Mouse (Mus musculus) liver, embryonic 11.5 days (tissue): ENCODE data around the gene Fgd2. TPM values are rescaled to one million over a fixed set of nuclear protein-coding genes. Genes with fewer than 3 reads are reported as not detected.

Experiments used
- ATAC-seq: fragments of 200-750 bp; cut with Nextera tagmentation; replicated peaks from 2 replicates; pipeline ENCODE4 v1.8.0; 2017; ENCODE audit warnings: moderate number of reproducible peaks, mild to moderate bottlenecking, moderate TSS enrichment, moderate library complexity; ENCODE audit not compliant: low FRiP score
- DNase-seq: peaks from one replicate; pipeline ENCODE4 v3.0.0-alpha.2; 2017; ENCODE audit warnings: low spot score
- H3K27ac ChIP-seq: fragments of 300-500 bp; sonication (generic); 2 replicates; pipeline ENCODE4 v1.5.1; 2014; ENCODE audit warnings: mild to moderate bottlenecking, low read depth, low read length, control low read depth
- H3K27me3 ChIP-seq: fragments of 300-500 bp; sonication (generic); replicated peaks from 2 replicates; pipeline ENCODE4 v1.6.1; 2014; ENCODE audit warnings: low read length, mixed read lengths; ENCODE audit not compliant: control insufficient read depth, insufficient read depth
- H3K36me3 ChIP-seq: fragments of 300-500 bp; sonication (generic); 2 replicates; pipeline ENCODE4 v1.6.1; 2014; ENCODE audit warnings: mild to moderate bottlenecking, low read length, moderate library complexity, mixed read lengths; ENCODE audit not compliant: control insufficient read depth, insufficient read depth
- H3K4me1 ChIP-seq: fragments of 300-500 bp; sonication (generic); replicated peaks from 2 replicates; pipeline ENCODE4 v1.6.1; 2014; ENCODE audit warnings: low read length, mixed read lengths; ENCODE audit not compliant: control insufficient read depth, insufficient read depth
- H3K4me2 ChIP-seq: fragments of 300-500 bp; sonication (generic); 2 replicates; pipeline ENCODE4 v1.6.1; 2014; ENCODE audit warnings: mild to moderate bottlenecking, control low read depth, moderate library complexity
- H3K4me3 ChIP-seq: fragments of 300-500 bp; sonication (generic); 2 replicates; pipeline ENCODE4 v1.5.1; 2014; ENCODE audit warnings: low read depth, low read length, control low read depth
- H3K9ac ChIP-seq: fragments of 300-500 bp; sonication (generic); 2 replicates; pipeline ENCODE4 v1.6.1; 2014; ENCODE audit warnings: low read depth, low read length, control low read depth
- H3K9me3 ChIP-seq: fragments of 300-500 bp; sonication (generic); 2 replicates; pipeline ENCODE4 v1.6.1; 2016; ENCODE audit warnings: low read length, inconsistent platforms, mixed read lengths; ENCODE audit not compliant: control insufficient read depth
- WGBS: fragments of 180-500 bp; shearing (Covaris S2); extraction: QIAGEN DNeasy Blood & Tissue Kit; methylation state at CpG from one replicate; pipeline ENCODE4 v1.1.7; 2014; 5-methylcytosine and 5-hydroxymethylcytosine counted together
- polyA plus RNA-seq: library from polyadenylated mRNA; unstranded; fragments of >200 nt; fragmentation: Nextera tagmentation; extraction: Ambion mirVana; gene quantifications from 2 replicates; pipeline ENCODE4 v1.2.1, GENCODE M21; 2014

The Fgd2 gene
- polyA plus RNA-seq, 1 experiment from 2014 or later: 6.7 TPM

DNA sequence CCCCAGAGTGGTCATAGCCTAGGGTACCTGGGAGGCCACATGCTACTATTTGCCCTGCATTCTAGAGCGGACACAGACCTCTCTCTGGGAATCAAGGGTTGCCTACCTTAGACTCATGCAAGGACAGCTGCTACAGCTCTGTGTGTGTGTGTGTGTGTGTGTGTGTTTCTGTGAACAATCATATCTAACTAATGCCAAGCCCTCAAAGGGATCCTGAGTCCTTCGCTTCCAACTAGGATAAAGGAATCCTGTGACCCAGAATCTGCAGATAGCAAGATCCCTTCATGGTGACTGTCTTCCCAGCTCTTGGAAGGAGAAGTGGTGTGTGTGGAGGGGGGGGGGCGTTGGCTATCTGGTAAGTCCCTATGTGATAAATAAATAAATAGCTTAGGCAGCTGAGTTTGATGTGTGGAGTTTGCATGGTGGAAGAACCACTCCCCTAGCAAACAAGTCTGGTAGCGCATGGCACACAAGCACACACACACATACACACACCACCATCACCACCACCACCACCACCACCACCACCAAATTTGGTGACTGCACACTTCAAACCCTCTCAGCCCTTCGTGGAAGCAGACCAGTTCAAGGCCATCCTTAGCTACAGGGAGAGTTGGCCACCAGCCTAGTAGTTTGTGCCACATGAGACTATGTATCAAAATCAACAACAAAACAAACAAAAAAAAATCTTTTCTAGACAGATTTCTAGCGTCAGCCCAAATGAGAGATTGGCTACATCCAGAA is 35.5 kb downstream of the Fgd2 start:
- DNase-seq (no peak), ATAC-seq (no peak)
- Histone ChIP-seq H3K27me3 (no peaks in the 10 kb centered on the region), H3K36me3 (no peaks in the 10 kb centered on the region), H3K4me1 (peaks cover 61% of the 10 kb centered on the region), H3K4me3 (no peak overlapping the region), H3K9ac (peak overlapping the region; percentile 48), H3K4me2 (peak overlapping the region; percentile 90), H3K9me3 (no peaks in the 10 kb centered on the region), H3K27ac (no peak overlapping the region; the same call in 1 of the 2 replicates)
- WGBS: 51% methylated on average over 6 of the region's 6 CpGs

DNA sequence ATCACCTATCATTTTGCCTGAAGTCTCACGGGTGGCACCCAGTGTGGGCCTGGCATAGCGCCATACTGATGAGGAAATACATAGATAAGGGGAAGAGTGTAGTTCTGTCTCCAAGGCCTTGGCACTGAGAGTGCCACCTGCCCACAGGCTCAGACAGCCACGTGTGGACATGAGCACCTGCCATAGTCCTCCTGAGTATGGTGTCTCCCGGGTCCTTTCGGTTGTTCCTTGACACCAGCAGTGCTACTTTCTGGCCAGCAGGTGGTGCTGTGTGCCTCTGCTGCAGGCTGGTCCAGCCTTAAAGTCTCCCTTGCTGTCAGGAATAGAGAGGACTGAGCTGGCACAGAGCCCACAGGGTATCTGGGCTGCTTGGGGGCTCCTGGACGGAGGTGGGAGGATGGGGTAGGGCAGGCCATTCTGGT is 36.1 kb downstream of the Fgd2 start:
- ATAC-seq (peak; percentile 68), DNase-seq (peak; percentile 82)
- Histone ChIP-seq H3K27ac (peak overlapping the region; percentile 85), H3K4me2 (peak overlapping the region; percentile 90), H3K9me3 (no peaks in the 10 kb centered on the region), H3K4me1 (peaks cover 55% of the 10 kb centered on the region), H3K27me3 (no peaks in the 10 kb centered on the region), H3K4me3 (peak overlapping the region; percentile 3), H3K9ac (peak overlapping the region; percentile 48), H3K36me3 (no peaks in the 10 kb centered on the region)
- 22% methylated on average over 6 of the region's 6 CpGs for WGBS

DNA sequence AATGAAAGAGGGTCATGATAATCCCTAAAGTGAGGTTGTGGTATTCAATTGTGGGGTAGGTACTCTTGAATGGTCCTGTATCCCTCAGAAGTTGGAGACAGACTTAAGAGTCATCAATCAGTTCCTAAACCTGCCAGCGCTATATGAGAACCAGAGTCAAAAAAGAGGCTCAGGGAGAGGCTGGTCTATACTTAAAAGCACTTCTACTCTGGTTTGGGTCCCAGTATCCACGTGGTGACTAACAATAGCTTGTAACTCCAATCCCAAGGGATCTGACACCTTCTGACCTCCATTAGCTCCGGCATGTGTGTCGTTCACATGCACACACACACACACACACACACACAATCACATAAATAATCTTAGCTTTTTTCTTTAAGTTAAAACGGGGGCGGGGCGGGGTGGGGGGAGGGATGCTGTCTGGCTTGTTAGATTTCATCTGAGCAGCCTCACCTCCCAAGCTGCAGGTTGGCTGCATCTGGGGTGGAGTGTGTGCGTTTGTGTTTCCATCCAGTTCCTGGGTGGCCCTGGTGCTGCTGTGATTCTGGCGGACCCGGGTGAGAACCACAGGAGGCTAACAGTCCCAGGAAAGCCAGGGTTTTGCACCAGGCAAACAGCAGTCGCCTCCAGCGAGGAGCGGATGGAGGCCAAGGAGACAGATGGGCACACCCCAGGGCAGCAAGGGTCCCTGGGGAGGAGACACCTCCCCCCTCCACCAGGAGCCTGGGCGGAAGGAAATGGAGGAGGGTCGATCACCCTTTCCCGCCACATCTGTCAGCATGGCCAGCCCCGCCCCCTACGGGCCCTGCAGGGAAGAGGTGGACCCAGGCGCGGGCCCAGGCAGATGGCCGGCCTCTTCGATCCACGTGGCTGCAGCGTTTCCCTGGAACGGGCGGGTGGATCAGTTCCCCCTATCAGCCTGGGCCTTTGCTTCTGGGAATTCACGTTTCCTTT is 37.0 kb downstream of the Fgd2 start:
- Histone ChIP-seq H3K9ac (peak overlapping the region; percentile 76), H3K27ac (peak overlapping the region; percentile 85), H3K4me1 (peaks cover 51% of the 10 kb centered on the region), H3K4me3 (peak overlapping the region; percentile 35), H3K27me3 (no peaks in the 10 kb centered on the region), H3K9me3 (no peaks in the 10 kb centered on the region), H3K4me2 (peak overlapping the region; percentile 90), H3K36me3 (no peaks in the 10 kb centered on the region)
- WGBS: 2% methylated on average over 27 of the region's 27 CpGs
- peak; percentile 79 for ATAC-seq
- DNase-seq: peak; percentile 95

- peak overlapping the region; percentile 85 for H3K27ac ChIP-seq
- no peak for ATAC-seq
- peak overlapping the region; percentile 90 for H3K4me2 ChIP-seq
- DNase-seq: no peak
- peak overlapping the region; percentile 35 for H3K4me3 ChIP-seq
- peaks cover 46% of the 10 kb centered on the region for H3K4me1 ChIP-seq
- 22% methylated on average over 17 of the region's 17 CpGs for WGBS
- peak overlapping the region; percentile 76 for H3K9ac ChIP-seq
- no peaks in the 10 kb centered on the region for H3K9me3 ChIP-seq
- H3K36me3 ChIP-seq: no peaks in the 10 kb centered on the region
- H3K27me3 ChIP-seq: no peaks in the 10 kb centered on the region
Observed at GRCm38 (mm10) chr17:29398434-29399026, 37.8 kb downstream of the Fgd2 start.

- no peak for DNase-seq
- ATAC-seq: no peak
- peak overlapping the region; percentile 85 for H3K27ac ChIP-seq
Observed at GRCm38 (mm10) chr17:29399241-29399910, 38.7 kb downstream of the Fgd2 start.

DNA sequence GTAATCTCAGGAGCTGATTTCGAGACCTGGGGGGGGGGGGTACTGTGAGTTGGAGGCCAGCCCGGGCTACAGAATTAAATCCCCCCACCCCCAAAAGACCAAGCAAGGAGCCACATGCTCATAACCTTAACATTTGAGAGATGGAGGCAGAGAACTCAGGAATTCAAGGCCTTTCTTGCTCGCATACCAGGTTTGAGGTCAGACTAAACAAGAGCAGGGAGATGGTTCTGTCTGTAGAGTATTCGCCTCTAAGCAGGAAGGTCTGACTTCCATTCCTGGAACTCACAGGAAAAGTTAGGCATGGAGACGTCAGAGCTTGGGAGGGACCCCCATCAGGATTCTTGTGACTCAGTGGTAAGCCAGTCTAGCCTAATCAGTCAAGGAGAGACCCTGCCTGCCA is 39.3 kb downstream of the Fgd2 start:
- Histone ChIP-seq H3K27ac (no peak overlapping the region), H3K36me3 (no peaks in the 10 kb centered on the region), H3K4me2 (no peak overlapping the region), H3K9ac (no peak overlapping the region), H3K9me3 (no peaks in the 10 kb centered on the region), H3K4me3 (no peak overlapping the region), H3K27me3 (no peaks in the 10 kb centered on the region), H3K4me1 (peaks cover 42% of the 10 kb centered on the region)
- 74% methylated on average over 5 of the region's 5 CpGs for WGBS
- ATAC-seq: no peak
- DNase-seq: no peak

More at GRCm38 (mm10) chr17:29399241-29399910, 38.7 kb downstream of the Fgd2 start:
- H3K27me3 ChIP-seq: no peaks in the 10 kb centered on the region
- peak overlapping the region; percentile 76 for H3K9ac ChIP-seq
- peak overlapping the region; percentile 90; the same call in 1 of the 2 replicates for H3K4me2 ChIP-seq
- peaks cover 42% of the 10 kb centered on the region for H3K4me1 ChIP-seq
- H3K9me3 ChIP-seq: no peaks in the 10 kb centered on the region
- 55% methylated on average over 14 of the region's 14 CpGs for WGBS
- no peaks in the 10 kb centered on the region for H3K36me3 ChIP-seq
- no peak overlapping the region for H3K4me3 ChIP-seq

- H3K4me1 ChIP-seq: peaks cover 29% of the 10 kb centered on the region
- no peak overlapping the region for H3K27ac ChIP-seq
- no peak overlapping the region for H3K9ac ChIP-seq
- DNase-seq (no peak), ATAC-seq (no peak)
- no peak overlapping the region for H3K4me3 ChIP-seq
- no peak overlapping the region for H3K4me2 ChIP-seq
- WGBS: 72% methylated on average over 15 of the region's 15 CpGs
- no peaks in the 10 kb centered on the region for H3K9me3 ChIP-seq
- no peaks in the 10 kb centered on the region; the same call in 1 of the 2 replicates for H3K27me3 ChIP-seq
- H3K36me3 ChIP-seq: no peaks in the 10 kb centered on the region
Observed at GRCm38 (mm10) chr17:29401741-29402268, 41.1 kb downstream of the Fgd2 start.

GRCm38 (mm10) chr17:29403179-29403578 is 42.5 kb downstream of the Fgd2 start:
- no peaks in the 10 kb centered on the region for H3K36me3 ChIP-seq
- H3K4me3 ChIP-seq: no peak overlapping the region
- H3K27me3 ChIP-seq: no peaks in the 10 kb centered on the region; the same call in 1 of the 2 replicates
- no peaks in the 10 kb centered on the region for H3K9me3 ChIP-seq
- ATAC-seq (no peak), DNase-seq (no peak)
- WGBS: 55% methylated on average over 1 of the region's 1 CpGs
- no peak overlapping the region for H3K9ac ChIP-seq
- H3K4me2 ChIP-seq: no peak overlapping the region
- no peak overlapping the region for H3K27ac ChIP-seq
- H3K4me1 ChIP-seq: peaks cover 17% of the 10 kb centered on the region
